Mouse (Mus musculus): ENCODE data around the gene Gm16434. TPM values are rescaled to one million over a fixed set of nuclear protein-coding genes. Genes with fewer than 3 reads are reported as not detected.
"Not testable (repeated sequence)": the region's sequence is repeated elsewhere in the genome, so short reads cannot be mapped to it uniquely, and the experiment has no call there.

The Gm16434 gene
- not detected for polyA plus RNA-seq (2017; shearing (Covaris generic))

- ATAC-seq: not testable (repeated sequence)
These were observed at the start of gene Gm16434 for GRCm38 (mm10) chr14:7194440-7194839. Gm16434 (minus strand) TSS chr14:7194540.

GRCm38 (mm10) chr14:7243498-7243897 is 49.2 kb upstream of the Gm16434 start:
- ATAC-seq: not testable (repeated sequence)

- not testable (repeated sequence) for ATAC-seq
These were observed 5.7 kb upstream of the Gm16434 start for GRCm38 (mm10) chr14:7200070-7200469.

- ATAC-seq: not testable (repeated sequence)
These were observed 19.8 kb downstream of the Gm16434 start, which contains the start of gene Gm3512 for GRCm38 (mm10) chr14:7174483-7174971. Gm3512 (minus strand) TSS chr14:7174533.

Other genes starting within 250 kb of the Gm16434 start
- gene Gm6356, start 220.7 kb downstream of the Gm16434 start, polyA plus RNA-seq (2017; shearing (Covaris generic)): not detected
- 1 to 10 TPM in 2 of 3 experiments, under 1 TPM in 1; 0.55 to 5.6 (median 1.4) TPM for gene Gm10406, start 167.1 kb downstream of the Gm16434 start, polyA plus RNA-seq (2017; shearing (Covaris generic))
- gene Gm3685, start 149.6 kb downstream of the Gm16434 start, polyA plus RNA-seq (2017; shearing (Covaris generic)): not detected
- 1 to 10 TPM; 1.2 to 9.6 (median 4.9) TPM for gene Gm3696, start 93.9 kb downstream of the Gm16434 start, polyA plus RNA-seq (2017; shearing (Covaris generic))
- gene Gm6676, start 69.1 kb downstream of the Gm16434 start, polyA plus RNA-seq (2017; shearing (Covaris generic)): not detected
- gene Gm3512, start 20.0 kb downstream of the Gm16434 start, polyA plus RNA-seq (2017; shearing (Covaris generic)): 10 to 100 TPM in 2 of 3 experiments, 1 to 10 TPM in 1; 2.8 to 14.6 (median 11.4) TPM
- not detected for gene Gm3727, start 70.2 kb upstream of the Gm16434 start, polyA plus RNA-seq (2017; shearing (Covaris generic))
- gene Gm3739, start 120.5 kb upstream of the Gm16434 start, polyA plus RNA-seq (2017; shearing (Covaris generic)): 10 to 100 TPM in 2 of 3 experiments, 1 to 10 TPM in 1; 5.3 to 26.0 (median 17.4) TPM
- not detected for gene Gm5797, start 137.9 kb upstream of the Gm16434 start, polyA plus RNA-seq (2017; shearing (Covaris generic))
- gene Gm8374, start 170.6 kb upstream of the Gm16434 start, polyA plus RNA-seq (2017; shearing (Covaris generic)): not detected

All from inflammation-experienced regulatory T-cells, adult 6 months (primary cell).